Mouse (Mus musculus): ENCODE results near the gene Fgf7. TPM values are rescaled to one million over a fixed set of nuclear protein-coding genes. Genes with fewer than 3 reads are reported as not detected.

The Fgf7 gene
- 6.4 and 6.8 TPM in 2 replicates for polyA plus RNA-seq (2016; fragmentation: Nextera tagmentation; extraction: Ambion mirVana)

DNA sequence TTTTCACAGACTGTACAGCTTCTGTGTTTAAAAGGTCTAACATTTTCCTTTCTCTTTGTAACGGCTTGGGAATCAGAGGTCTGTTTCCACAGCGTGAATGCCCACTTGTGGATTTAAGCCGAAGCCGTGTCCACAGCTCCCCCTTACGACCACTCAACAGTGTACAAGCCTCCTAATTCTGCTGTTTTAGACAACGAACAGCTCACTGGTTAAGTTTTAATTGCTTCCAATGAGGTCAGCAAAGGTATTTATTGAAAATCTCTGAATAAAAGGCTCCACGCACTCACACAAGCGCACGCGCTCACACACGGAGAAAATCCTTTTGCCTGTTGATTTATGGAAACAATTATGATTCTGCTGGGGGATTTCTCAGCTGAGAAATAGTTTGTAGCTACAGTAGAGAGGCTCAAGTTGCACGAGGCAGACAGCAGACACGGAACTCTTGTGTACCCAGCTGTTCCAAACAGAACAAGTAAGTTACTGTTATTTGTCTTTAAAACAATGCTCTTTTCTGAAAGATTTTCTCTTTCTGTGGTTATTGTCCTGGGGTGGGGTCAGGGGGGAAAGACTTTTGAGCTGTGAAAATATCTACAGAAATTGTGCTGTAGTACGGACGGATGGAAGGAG lies at the start of gene Fgf7:
Fgf7 (plus strand) TSS at position 280 of the 627 bp plus-strand sequence.
- no peaks in the 10 kb centered on the region for H3K27me3 ChIP-seq
- 0 out of 2 replicates have a peak, but pooled peaks have one; percentile 52 for ATAC-seq (ENCODE audit: insufficient number of reproducible peaks, insufficient read depth, low FRiP score, low TSS enrichment)
- 23% methylated on average over 15 of the region's 15 CpGs for whole genome bisulfite sequencing
- no peaks in the 10 kb centered on the region for H3K36me3 ChIP-seq
- H3K4me3 ChIP-seq, result peak within 1 kb of the TSS; percentile 10; the same call in 1 of the 2 replicates
- H3K9ac ChIP-seq, result no peak within 1 kb of the TSS
- peaks cover 13% of the 10 kb centered on the region; the same call in 1 of the 2 replicates for H3K4me1 ChIP-seq
- peak within 1 kb of the TSS; percentile 40 for H3K4me2 ChIP-seq (replicated peaks)
- H3K9me3 ChIP-seq, result no peaks in the 10 kb centered on the region
- H3K27ac ChIP-seq, result 0 out of 2 replicates have a peak within 1 kb of the TSS, but pooled peaks have one; percentile 50

DNA sequence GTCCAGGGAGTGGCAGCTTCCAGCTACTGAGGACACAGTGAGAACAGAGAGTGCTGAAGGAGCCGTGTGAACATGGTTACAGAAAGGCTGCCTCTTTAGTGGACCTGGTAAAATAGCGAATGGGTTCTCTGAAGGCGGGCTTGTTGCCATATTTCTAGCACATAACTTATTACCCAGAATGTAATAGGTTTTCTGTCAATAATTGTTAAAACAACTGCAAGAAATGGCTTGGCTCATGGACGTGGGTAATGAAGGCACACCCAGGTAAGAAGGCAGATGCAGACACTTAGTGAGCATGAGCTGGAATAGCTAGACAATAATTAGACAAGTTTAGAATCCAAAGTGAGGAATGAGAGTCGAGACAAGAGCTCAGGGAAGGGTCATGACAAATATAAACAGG lies 32.2 kb upstream of the Fgf7 start:
- H3K9ac ChIP-seq, result no peak overlapping the region
- H3K36me3 ChIP-seq, result no peaks in the 10 kb centered on the region
- H3K4me3 ChIP-seq, result no peak overlapping the region
- H3K9me3 ChIP-seq, result no peaks in the 10 kb centered on the region
- 78% methylated on average over 5 of the region's 5 CpGs for WGBS
- ATAC-seq (ENCODE audit: insufficient number of reproducible peaks, insufficient read depth, low FRiP score, low TSS enrichment), result no peak
- no peaks in the 10 kb centered on the region for H3K27me3 ChIP-seq
- H3K27ac ChIP-seq, result no peak overlapping the region
- no peaks in the 10 kb centered on the region for H3K4me1 ChIP-seq
- no peak overlapping the region for H3K4me2 ChIP-seq (replicated peaks)

DNA sequence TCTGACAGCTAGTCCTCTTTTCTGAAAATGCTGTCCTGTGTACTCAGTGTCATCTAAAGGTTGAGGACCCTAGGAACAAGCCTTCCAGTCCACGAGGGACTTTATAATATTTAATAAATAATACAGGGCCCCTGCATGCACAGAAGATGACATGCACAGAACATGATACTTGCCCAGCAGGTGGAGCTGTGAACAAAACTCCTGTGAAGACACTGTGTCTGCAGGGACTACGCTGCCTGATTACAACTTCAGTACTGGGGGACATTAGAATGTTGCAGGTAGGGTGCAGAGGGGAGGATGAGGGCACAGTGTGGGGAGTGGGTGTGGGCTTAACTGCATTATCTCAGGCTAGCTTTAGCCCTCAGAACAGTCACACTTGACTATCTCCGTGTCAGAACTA lies 28.4 kb upstream of the Fgf7 start:
- Histone ChIP-seq H3K9ac (no peak overlapping the region), H3K4me2 (replicated peaks) (no peak overlapping the region), H3K4me1 (no peaks in the 10 kb centered on the region), H3K4me3 (no peak overlapping the region), H3K27ac (no peak overlapping the region), H3K36me3 (no peaks in the 10 kb centered on the region), H3K27me3 (no peaks in the 10 kb centered on the region), H3K9me3 (no peaks in the 10 kb centered on the region)
- WGBS, result 52% methylated on average over 3 of the region's 3 CpGs
- no peak for ATAC-seq (ENCODE audit: insufficient number of reproducible peaks, insufficient read depth, low FRiP score, low TSS enrichment)

DNA sequence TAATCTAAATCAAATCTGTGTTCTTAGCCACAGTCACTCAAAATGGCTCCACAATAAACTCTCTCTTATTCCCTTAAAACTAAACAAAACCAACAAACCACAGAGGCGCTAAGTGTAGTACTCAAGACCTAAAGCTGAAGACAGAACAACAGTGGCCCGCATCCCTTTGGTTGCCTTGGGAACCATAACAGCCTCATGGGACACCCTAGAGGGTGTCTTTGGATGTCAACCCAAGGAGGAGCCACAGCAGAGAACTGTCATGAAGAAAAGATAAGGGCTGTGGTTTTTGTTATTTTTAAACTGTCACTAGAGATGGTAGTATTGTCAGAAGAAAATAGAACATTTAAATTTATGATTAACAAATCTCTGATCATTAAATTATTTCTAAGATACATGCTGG lies 27.7 kb upstream of the Fgf7 start:
- Histone ChIP-seq H3K4me3 (no peak overlapping the region), H3K27ac (no peak overlapping the region), H3K4me2 (replicated peaks) (no peak overlapping the region), H3K9me3 (no peaks in the 10 kb centered on the region), H3K9ac (no peak overlapping the region), H3K27me3 (no peaks in the 10 kb centered on the region), H3K36me3 (no peaks in the 10 kb centered on the region), H3K4me1 (no peaks in the 10 kb centered on the region)
- WGBS, result 80% methylated on average over 2 of the region's 2 CpGs
- no peak for ATAC-seq (ENCODE audit: insufficient number of reproducible peaks, insufficient read depth, low FRiP score, low TSS enrichment)

DNA sequence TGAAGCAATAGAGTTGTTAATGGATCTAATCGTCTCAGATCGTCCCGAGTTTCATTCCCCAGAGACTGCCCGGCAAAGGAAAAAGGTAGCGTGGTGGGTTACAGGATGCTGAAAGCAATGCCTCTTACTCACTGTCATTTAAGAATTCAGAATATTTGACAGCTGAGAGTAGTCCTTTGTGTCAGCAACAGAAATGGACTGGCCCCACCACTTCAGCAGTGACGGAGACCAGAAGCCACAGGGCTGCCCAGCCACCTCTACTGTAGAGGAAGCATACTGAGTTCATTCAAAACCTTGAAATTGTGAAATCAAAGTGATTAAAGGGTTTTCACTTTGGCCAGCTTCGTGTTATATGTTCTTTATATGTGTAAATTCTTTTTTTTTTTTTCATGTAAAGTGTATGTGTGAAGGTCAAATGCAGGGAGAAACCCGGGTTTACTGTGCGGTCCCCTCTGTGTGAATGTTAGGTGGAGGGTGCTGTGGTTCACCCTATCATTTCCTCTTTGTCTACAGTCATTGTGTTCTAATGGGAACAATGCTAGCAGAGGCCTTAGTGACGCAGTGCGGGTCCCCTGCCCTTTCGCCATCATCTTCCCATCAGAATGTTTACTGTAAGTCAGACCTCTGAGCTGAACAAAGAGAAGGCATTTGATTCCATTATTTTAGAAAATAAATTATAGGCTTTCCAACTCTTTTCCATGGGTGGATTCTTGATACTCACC lies 19.3 kb upstream of the Fgf7 start:
- H3K36me3 ChIP-seq, result no peaks in the 10 kb centered on the region
- no peaks in the 10 kb centered on the region for H3K9me3 ChIP-seq
- H3K27ac ChIP-seq, result no peak overlapping the region
- H3K9ac ChIP-seq, result no peak overlapping the region
- H3K4me2 ChIP-seq (replicated peaks), result no peak overlapping the region
- H3K4me1 ChIP-seq, result 0 out of 2 replicates have a peak, but pooled peaks cover 3% of the 10 kb centered on the region
- ATAC-seq (ENCODE audit: insufficient number of reproducible peaks, insufficient read depth, low FRiP score, low TSS enrichment), result no peak
- H3K27me3 ChIP-seq, result no peaks in the 10 kb centered on the region
- WGBS, result 47% methylated on average over 12 of the region's 12 CpGs
- no peak overlapping the region for H3K4me3 ChIP-seq

DNA sequence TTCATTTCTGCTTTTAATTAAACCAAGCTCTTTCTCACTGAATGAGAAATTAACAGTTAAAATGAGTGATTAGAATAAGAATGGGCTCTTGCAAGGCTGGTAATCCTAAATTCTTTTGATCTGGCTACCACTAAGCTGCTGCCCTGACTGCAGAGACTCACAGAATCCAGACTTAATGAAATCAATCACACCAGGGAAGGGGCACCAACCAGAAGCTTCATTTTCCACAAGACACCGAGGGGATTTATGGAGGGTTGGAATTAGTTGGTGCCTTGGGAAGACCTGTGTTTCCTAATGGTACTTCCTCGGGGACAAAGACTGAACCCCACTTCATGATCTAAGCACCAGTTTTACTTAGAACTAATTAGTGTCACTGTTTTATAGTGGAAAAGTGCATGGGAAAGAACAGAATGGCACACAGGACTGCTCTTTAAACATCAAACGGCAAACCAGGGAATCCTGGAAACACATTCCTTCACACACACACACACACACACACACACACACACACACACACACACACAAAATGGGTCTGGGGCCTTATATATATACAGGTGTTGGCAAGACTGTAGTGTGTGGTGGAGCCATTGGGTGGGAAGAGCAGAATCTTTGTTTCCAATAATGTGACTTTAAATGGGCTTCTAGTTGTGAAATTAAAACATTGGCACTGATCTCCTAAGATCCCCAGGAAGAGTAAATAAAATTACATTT lies 18.5 kb upstream of the Fgf7 start:
- no peaks in the 10 kb centered on the region for H3K9me3 ChIP-seq
- 42% methylated on average over 3 of the region's 3 CpGs for WGBS
- H3K27ac ChIP-seq, result no peak overlapping the region
- H3K4me2 ChIP-seq (replicated peaks), result no peak overlapping the region
- no peak overlapping the region for H3K4me3 ChIP-seq
- H3K9ac ChIP-seq, result no peak overlapping the region
- H3K4me1 ChIP-seq, result 0 out of 2 replicates have a peak, but pooled peaks cover 3% of the 10 kb centered on the region
- ATAC-seq (ENCODE audit: insufficient number of reproducible peaks, insufficient read depth, low FRiP score, low TSS enrichment), result no peak
- no peaks in the 10 kb centered on the region for H3K36me3 ChIP-seq
- no peaks in the 10 kb centered on the region for H3K27me3 ChIP-seq

DNA sequence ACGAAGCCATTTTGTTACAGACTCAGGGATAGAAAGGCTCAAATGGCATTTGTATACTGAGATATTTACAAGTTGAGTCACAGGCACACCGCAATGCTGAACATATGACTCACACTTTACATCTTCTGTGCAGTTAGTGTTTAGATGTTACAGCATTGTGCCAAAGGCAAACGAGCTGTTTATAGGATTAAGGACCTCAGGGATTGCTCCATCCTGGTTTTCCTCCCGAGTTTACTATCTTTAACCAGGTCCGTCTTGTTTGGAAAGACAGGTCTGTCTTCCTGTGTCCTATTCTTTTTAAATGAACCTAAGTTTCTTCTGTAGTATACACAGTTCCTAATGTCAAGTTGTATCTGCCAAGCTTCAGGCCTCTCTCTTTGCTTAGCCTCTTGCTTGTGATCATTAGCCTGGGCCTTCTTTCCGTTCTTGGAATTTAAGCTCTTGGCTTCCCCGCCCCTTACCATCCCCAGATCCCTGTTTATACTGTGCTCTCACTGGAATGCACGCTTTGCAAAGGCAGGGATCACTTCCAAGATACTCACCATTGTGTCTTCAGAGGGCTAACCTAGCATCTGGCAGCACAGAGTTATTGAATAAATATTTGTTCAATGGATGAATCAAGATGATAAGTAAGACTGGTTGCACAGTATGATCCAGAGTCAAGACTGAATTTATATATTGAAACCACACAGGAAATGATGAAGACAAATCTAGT lies 3.1 kb upstream of the Fgf7 start:
- Histone ChIP-seq H3K4me3 (no peak overlapping the region), H3K9ac (no peak overlapping the region), H3K9me3 (no peaks in the 10 kb centered on the region), H3K27me3 (no peaks in the 10 kb centered on the region), H3K4me1 (peaks cover 13% of the 10 kb centered on the region; the same call in 1 of the 2 replicates), H3K36me3 (no peaks in the 10 kb centered on the region), H3K27ac (no peak overlapping the region), H3K4me2 (replicated peaks) (no peak overlapping the region)
- 60% methylated on average over 8 of the region's 8 CpGs for whole genome bisulfite sequencing
- no peak for ATAC-seq (ENCODE audit: insufficient number of reproducible peaks, insufficient read depth, low FRiP score, low TSS enrichment)

DNA sequence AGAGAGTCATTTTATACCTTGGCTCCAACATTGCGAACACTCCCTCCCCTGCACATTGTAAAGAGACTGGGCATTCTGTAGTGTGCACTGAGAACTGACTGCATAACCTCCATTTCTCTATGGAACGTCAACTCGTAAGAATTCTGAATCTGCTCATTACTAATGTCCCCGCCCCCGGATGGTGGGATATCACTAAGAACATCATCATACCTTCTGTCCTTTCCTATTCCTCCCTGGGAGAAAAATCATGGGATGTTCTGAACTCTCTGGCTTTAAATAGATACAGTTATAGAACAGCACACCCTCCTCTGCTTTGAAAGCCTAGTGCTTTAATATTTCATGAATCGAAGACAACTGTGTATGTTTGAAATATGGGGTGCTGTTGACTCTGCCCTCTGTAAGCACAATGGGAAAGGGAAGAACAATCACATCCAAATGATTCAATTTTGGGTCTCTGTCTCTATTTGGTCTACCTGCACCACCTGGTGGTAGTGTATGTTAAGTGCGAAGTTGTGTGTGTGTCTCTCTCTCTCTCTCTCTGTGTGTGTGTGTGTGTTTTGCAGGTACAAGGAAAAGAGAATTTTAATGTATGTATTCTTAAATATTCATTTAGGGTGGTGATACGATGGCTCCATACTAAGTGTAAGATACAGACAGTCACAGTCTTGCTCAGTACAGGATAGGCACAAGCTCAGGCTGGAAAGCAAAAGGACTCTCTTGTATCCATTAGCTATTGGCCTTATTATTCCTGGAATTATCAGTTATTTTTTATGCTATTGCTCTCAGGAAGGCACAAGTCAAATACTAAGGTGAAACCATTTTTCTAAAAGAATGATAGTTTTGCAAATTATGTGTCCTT lies 1.1 kb upstream of the Fgf7 start:
- H3K9me3 ChIP-seq, result no peaks in the 10 kb centered on the region
- no peaks in the 10 kb centered on the region for H3K36me3 ChIP-seq
- H3K9ac ChIP-seq, result no peak overlapping the region
- no peak overlapping the region for H3K4me3 ChIP-seq
- peaks cover 13% of the 10 kb centered on the region; the same call in 1 of the 2 replicates for H3K4me1 ChIP-seq
- H3K27ac ChIP-seq, result 0 out of 2 replicates have a peak overlapping the region, but pooled peaks have one; percentile 46
- 71% methylated on average over 8 of the region's 8 CpGs for WGBS
- H3K4me2 ChIP-seq (replicated peaks), result no peak overlapping the region
- H3K27me3 ChIP-seq, result no peaks in the 10 kb centered on the region
- 0 out of 2 replicates have a peak, but pooled peaks have one; percentile 47 for ATAC-seq (ENCODE audit: insufficient number of reproducible peaks, insufficient read depth, low FRiP score, low TSS enrichment)

DNA sequence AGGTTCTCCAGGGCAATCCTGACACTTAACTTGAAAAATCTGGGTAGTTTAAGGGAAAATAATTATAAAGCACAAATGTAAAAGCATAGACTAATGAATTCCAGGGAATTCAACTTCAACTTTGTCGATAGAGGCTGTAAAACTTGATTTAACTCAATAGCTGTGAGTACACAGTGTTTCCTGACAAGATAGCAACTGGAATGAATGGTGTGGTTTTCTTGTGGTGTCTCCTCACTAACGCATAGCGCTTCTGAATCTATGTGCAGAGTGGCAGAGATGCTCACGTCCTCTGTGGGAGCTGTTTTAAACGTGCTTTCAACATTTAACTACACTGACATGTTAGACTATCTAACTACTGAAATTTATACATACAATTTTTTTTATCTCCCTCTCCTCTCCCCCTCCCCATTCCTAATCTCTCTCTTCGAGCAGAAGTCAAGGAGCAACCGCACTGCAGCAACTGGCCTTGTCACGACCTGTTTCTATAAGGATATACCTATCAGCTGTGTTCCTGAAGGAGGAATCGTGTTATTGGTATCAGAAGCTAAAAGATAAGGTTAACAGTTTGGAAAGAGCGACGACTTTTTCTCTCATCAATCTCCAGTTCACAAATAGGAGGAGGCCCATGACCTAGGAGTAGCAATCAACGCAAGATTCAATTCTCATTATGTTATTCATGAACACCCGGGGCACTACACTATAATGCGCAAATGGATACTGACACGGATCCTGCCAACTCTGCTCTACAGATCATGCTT lies 734 bp downstream of the Fgf7 start:
- no peaks in the 10 kb centered on the region for H3K9me3 ChIP-seq
- H3K27ac ChIP-seq, result 0 out of 2 replicates have a peak overlapping the region, but pooled peaks have one; percentile 50
- H3K36me3 ChIP-seq, result no peaks in the 10 kb centered on the region
- peak overlapping the region; percentile 40 for H3K4me2 ChIP-seq (replicated peaks)
- H3K27me3 ChIP-seq, result no peaks in the 10 kb centered on the region
- 73% methylated on average over 15 of the region's 15 CpGs for WGBS
- H3K9ac ChIP-seq, result no peak overlapping the region
- peaks cover 13% of the 10 kb centered on the region; the same call in 1 of the 2 replicates for H3K4me1 ChIP-seq
- H3K4me3 ChIP-seq, result peak overlapping the region; percentile 10; the same call in 1 of the 2 replicates
- no peak for ATAC-seq (ENCODE audit: insufficient number of reproducible peaks, insufficient read depth, low FRiP score, low TSS enrichment)

DNA sequence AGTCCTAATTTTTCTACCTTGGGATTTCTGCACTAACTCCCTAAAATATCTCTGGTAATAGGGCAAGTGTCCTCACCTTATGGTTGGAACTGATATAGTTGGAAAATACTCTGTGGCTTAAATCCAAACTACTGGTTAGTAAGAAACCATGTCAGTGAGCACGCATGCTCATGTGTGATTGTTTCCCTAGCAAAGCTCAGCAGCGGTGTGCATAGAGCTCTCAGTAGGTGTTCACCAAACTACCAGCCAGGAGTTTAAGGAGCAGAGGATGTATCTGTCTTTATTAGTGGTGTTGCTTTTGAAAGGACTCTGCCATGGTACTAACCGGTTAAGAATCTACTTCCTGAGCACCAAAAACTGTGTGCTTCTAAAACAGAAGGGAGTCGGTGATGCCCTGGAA lies 1.7 kb downstream of the Fgf7 start:
- H3K36me3 ChIP-seq, result no peaks in the 10 kb centered on the region
- no peaks in the 10 kb centered on the region for H3K27me3 ChIP-seq
- WGBS, result 79% methylated on average over 4 of the region's 4 CpGs
- no peak overlapping the region for H3K9ac ChIP-seq
- H3K4me2 ChIP-seq (replicated peaks), result 0 out of 2 replicates have a peak overlapping the region, but pooled peaks have one; percentile 8
- peaks cover 13% of the 10 kb centered on the region; the same call in 1 of the 2 replicates for H3K4me1 ChIP-seq
- no peak overlapping the region for H3K4me3 ChIP-seq
- no peak overlapping the region for H3K27ac ChIP-seq
- no peaks in the 10 kb centered on the region for H3K9me3 ChIP-seq
- no peak for ATAC-seq (ENCODE audit: insufficient number of reproducible peaks, insufficient read depth, low FRiP score, low TSS enrichment)

All from embryonic facial prominence, embryonic 12.5 days (tissue).